Mouse (Mus musculus) small intestine, adult 2 months (tissue): Measurements from ENCODE around the gene Slc35f2.

Source experiments
- CTCF ChIP-seq: fragments of 200-500 bp; IDR thresholded peaks from 2 replicates; pipeline ENCODE4 v1.5.1; 2012; ENCODE audit warnings: low read depth, mild to moderate bottlenecking, control low read depth, inconsistent platforms, low read length, moderate library complexity, mixed read lengths; ENCODE audit not compliant: insufficient replicate concordance, insufficient read length; ENCODE audit errors: extremely low read depth
- POLR2A ChIP-seq: fragments of 200-500 bp; IDR thresholded peaks from 2 replicates; pipeline ENCODE4 v1.6.1; 2012; ENCODE audit warnings: low read depth, mild to moderate bottlenecking, control low read depth, inconsistent platforms, low read length, moderate library complexity

DNA sequence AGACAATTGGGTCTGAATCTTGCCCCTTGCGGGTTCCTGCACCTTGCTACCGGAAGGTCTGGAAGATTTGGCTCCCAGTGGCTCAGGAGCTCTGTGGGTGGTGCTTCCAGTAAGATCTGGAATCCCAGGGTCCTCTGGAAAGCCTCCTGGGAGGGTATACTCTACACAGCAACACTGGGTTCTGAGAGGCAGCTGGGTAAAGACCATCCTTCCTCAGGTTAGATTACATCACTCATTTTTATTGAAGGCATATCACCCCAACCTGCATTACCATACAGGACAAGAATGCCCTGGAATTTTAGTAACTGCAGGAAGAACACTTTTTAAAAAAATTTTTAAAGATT lies 58.5 kb downstream of the Slc35f2 start:
- TF ChIP-seq CTCF (no peak), POLR2A (no peak)
